Mouse (Mus musculus) erythroblast, embryonic 14.5 days (primary cell): ENCODE results near the gene Tmtc4. TPM values are rescaled to one million over a fixed set of nuclear protein-coding genes. Genes with fewer than 3 reads are reported as not detected.

ENCODE experiments used
- H3K27me3 ChIP-seq: 2 replicates; pipeline ENCODE4 v1.6.1; 2012; ENCODE audit warnings: inconsistent platforms; ENCODE audit not compliant: control insufficient read depth
- H3K36me3 ChIP-seq: 2 replicates; pipeline ENCODE4 v1.6.1; 2012; ENCODE audit warnings: mild to moderate bottlenecking, inconsistent platforms; ENCODE audit not compliant: control insufficient read depth
- H3K4me1 ChIP-seq: 2 replicates; pipeline ENCODE4 v1.6.1; 2012; ENCODE audit warnings: inconsistent platforms; ENCODE audit not compliant: control insufficient read depth
- H3K4me3 ChIP-seq: replicated peaks from 2 replicates; pipeline ENCODE3; 2012; ENCODE audit warnings: moderate library complexity, mild to moderate bottlenecking, inconsistent platforms
- H3K9me3 ChIP-seq: 2 replicates; pipeline ENCODE4 v1.6.1; 2012; ENCODE audit warnings: low read length, inconsistent platforms, mixed read lengths; ENCODE audit not compliant: control insufficient read depth
- GATA1 ChIP-seq: IDR thresholded peaks from 2 replicates; pipeline ENCODE4 v1.6.1; 2012; ENCODE audit warnings: low read length, inconsistent platforms, mixed read lengths
- TAL1 ChIP-seq: IDR thresholded peaks from 3 replicates; pipeline ENCODE4 v1.6.1; 2012; ENCODE audit warnings: low read length, inconsistent platforms, mixed read lengths
- polyA plus RNA-seq: library from polyadenylated mRNA; stranded (reverse); fragments of >175 nt; gene quantifications from 2 replicates; pipeline ENCODE4 v1.2.3, GENCODE M21; 2012

Tmtc4 gene
- polyA plus RNA-seq, 1 experiment: not detected

DNA sequence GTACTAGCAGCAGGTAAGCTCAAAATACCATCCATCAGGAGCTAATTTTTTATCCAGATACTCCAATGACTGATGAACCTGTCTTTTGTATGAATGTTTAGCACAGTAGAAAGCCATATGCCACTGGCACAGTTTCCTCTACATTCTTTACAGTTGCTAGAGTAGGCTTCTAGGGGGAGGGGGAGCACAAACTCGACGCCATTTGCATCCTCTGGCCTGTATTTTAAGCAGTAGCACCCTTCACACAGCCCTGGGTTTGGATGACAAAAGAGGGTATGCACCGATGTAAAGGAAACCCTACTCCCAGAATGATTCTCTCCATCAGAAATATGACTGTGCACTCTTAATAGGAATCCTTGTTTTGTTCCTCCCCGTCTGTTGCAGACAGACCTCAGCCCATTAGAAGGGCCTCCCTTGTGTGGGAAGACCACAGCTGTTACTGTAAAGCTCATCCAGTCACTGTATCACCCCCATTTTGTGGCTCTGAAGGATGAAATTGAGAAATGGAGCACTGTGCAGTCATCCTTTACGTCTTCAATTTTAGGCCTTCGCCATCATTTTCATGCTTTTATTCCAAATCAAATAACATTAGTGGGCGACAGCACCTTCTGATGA lies 100.9 kb downstream of the Tmtc4 start:
- H3K27me3 ChIP-seq: no peaks in the 10 kb centered on the region
- TF ChIP-seq TAL1 (no peak), GATA1 (no peak)
- H3K4me1 ChIP-seq: no peaks in the 10 kb centered on the region
- no peaks in the 10 kb centered on the region for H3K9me3 ChIP-seq
- H3K4me3 ChIP-seq: no peak overlapping the region
- peaks cover 7% of the 10 kb centered on the region for H3K36me3 ChIP-seq

DNA sequence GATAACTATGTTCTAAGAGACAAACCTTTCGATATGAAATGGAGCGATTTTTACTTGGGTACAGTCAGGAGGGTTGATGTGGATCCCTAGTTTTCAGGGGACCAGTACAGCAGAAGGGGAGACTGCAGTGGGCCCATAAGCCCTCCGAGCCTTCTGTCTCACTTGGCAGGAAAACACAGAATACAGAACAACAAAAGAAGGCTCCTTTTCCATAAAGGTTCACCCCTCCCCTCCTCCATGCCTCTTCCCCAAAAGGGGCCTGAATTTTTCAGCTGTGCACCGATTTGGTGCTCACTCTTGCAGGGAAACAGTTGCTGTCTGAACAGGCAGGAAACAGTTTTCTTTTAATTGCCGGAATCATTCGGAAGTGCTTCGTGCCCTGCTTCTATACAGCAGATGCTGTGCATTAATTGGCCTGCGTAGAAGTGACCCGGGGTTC lies 101.6 kb downstream of the Tmtc4 start:
- no peaks in the 10 kb centered on the region for H3K9me3 ChIP-seq
- peaks cover 7% of the 10 kb centered on the region for H3K36me3 ChIP-seq
- no peaks in the 10 kb centered on the region for H3K4me1 ChIP-seq
- H3K4me3 ChIP-seq: no peak overlapping the region
- TF ChIP-seq GATA1 (no peak), TAL1 (no peak)
- H3K27me3 ChIP-seq: no peaks in the 10 kb centered on the region

DNA sequence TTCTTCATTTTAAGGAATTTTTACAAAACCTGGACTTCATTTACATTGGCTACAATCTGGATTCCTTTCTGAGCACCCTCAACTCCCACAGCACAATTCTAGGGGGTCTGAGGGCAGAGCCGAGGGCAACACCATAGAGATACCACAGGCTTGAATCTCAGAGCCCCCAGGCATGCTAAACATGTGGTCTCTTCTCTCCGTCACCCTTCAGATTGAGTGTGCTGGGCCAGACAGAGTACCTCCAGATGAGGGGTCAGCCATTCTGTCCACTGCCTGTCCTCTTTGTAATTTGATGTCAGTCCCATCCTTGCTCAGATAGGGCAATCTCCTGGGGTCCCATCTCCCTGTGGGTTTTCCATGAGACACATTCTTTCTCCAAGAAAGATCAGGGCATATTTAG lies 102.1 kb downstream of the Tmtc4 start:
- TF ChIP-seq TAL1 (no peak), GATA1 (no peak)
- H3K9me3 ChIP-seq: no peaks in the 10 kb centered on the region
- no peaks in the 10 kb centered on the region for H3K4me1 ChIP-seq
- no peak overlapping the region for H3K4me3 ChIP-seq
- no peaks in the 10 kb centered on the region for H3K27me3 ChIP-seq
- peaks cover 4% of the 10 kb centered on the region; the same call in 1 of the 2 replicates for H3K36me3 ChIP-seq

DNA sequence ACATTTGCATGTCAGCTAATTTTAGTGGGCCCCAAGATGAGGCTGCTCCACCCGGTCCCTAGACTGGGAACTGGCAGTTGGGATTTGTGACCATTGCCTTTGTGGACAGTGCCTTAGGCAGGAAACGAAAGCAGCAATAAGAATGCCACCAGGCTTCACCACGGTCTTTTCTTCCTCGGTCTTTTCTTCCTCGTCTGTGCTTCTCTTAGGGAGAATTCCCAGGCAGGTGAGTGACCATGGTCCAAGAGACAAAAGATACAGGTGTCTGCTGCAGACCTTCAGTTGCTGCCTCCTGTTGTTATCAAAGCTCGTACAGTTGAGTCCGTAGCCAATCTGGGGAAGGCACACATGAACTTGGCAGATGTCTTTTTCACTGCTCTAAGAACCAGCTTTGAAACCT lies 103.5 kb downstream of the Tmtc4 start:
- no peaks in the 10 kb centered on the region for H3K27me3 ChIP-seq
- H3K4me1 ChIP-seq: no peaks in the 10 kb centered on the region
- H3K36me3 ChIP-seq: no peaks in the 10 kb centered on the region; the same call in 1 of the 2 replicates
- no peaks in the 10 kb centered on the region for H3K9me3 ChIP-seq
- no peak overlapping the region for H3K4me3 ChIP-seq
- TF ChIP-seq GATA1: no peak
- TF ChIP-seq TAL1: no peak

DNA sequence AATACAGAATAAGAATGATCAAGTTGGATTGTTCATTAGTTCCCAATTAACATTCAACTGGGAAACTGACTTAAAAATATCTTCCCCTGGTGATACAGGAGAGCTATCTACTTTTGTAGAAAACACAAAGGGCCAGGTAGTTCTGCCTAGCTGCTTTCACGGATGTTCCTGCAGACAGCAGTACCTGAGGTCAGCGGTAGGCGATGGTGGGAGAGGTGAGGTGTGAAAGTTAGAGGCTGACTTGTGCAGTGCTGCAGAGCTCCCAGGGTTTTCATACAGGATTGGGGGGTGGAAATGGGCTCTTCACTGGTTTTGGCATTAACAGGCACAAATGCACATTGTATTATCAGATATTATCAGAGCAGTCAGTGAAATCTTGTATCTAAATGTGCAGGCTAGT lies 106.0 kb downstream of the Tmtc4 start:
- H3K36me3 ChIP-seq: no peaks in the 10 kb centered on the region
- no peaks in the 10 kb centered on the region for H3K4me1 ChIP-seq
- TF ChIP-seq GATA1: no peak
- no peak for TF ChIP-seq TAL1
- no peaks in the 10 kb centered on the region for H3K9me3 ChIP-seq
- H3K27me3 ChIP-seq: no peaks in the 10 kb centered on the region
- no peak overlapping the region for H3K4me3 ChIP-seq

DNA sequence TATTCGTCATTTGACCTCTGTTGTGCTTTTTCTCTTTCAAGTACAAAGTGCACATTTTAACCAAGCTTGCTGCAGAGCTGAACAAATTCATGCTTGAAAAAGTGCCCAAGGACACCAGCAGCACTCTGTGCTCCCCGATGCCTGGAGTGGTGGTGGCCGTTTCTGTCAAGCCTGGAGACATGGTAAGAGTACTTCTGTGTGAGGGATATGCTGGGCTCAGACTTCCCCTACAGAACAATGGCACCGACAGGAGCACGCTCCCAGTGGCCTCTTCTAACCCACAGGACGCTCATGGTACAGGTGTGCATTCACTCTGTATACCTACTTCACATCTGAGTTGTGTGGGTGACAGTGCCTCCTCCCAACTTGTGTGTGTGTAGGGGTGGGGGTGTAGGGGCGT lies 107.1 kb downstream of the Tmtc4 start:
- TF ChIP-seq GATA1 (no peak), TAL1 (no peak)
- H3K36me3 ChIP-seq: no peaks in the 10 kb centered on the region
- no peaks in the 10 kb centered on the region for H3K9me3 ChIP-seq
- H3K4me3 ChIP-seq: no peak overlapping the region
- no peaks in the 10 kb centered on the region for H3K27me3 ChIP-seq
- H3K4me1 ChIP-seq: no peaks in the 10 kb centered on the region

DNA sequence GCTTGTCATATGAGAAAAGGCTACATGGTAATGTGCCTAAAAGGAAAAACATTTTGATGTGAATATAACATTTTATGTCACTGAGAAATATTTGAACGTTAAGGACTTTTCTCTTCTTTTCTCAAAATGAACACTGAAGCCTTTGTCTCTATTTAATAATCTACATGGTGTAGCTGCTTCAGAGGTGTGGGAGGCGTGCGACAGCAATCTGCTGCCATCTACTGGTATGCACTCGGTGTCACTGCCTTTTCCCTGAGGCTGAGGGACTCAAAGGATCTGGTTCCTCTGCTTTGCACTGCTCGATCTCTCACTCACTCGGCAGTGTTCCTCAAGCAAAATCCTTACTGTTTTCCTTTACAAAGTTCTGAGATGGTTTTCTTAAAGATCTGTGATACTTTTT lies 107.7 kb downstream of the Tmtc4 start:
- Histone ChIP-seq H3K4me1 (no peaks in the 10 kb centered on the region), H3K9me3 (no peaks in the 10 kb centered on the region), H3K27me3 (no peaks in the 10 kb centered on the region), H3K36me3 (no peaks in the 10 kb centered on the region), H3K4me3 (no peak overlapping the region)
- no peak for TF ChIP-seq TAL1
- no peak for TF ChIP-seq GATA1

DNA sequence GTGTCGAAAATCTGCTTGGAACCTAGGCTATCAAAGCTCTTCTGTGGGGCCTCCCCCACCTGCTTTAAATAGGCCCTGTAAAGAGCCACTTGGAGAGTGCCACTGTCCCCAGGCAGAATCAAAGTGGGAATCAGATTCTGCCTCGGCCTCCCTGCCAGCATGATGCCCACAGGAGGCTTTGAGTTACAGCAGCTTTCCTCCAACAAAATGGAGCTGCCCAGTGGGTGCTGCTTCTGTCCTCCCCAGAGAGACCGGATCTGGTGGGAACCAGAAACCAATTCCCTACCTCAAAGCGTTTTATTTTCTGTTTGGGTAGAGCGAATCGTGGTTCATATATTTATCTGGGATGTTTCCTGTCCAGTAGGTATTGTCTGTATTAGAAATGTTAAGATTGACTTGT lies 108.2 kb downstream of the Tmtc4 start:
- no peaks in the 10 kb centered on the region for H3K27me3 ChIP-seq
- TF ChIP-seq TAL1 (no peak), GATA1 (no peak)
- no peaks in the 10 kb centered on the region for H3K9me3 ChIP-seq
- H3K4me1 ChIP-seq: no peaks in the 10 kb centered on the region
- H3K4me3 ChIP-seq: no peak overlapping the region
- H3K36me3 ChIP-seq: no peaks in the 10 kb centered on the region

DNA sequence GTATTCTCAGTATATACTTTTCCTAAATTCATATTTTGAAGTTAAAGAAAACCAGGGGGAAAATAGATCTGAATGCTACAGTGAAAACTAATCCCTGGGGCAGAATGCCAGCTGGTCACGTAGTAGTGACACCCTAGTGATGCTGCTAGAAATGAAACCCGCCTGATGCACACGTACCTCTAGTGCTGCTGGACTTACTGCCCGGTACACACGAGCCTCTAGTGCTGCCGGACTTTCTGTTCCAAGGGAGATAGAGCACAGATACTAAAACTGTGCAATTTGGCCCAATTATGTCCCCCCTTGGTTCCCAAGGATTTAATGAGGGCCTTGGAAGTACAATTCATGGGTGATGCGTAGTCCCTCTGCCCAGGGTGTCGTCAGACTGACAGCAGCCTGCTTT lies 108.8 kb downstream of the Tmtc4 start:
- H3K27me3 ChIP-seq: no peaks in the 10 kb centered on the region
- no peaks in the 10 kb centered on the region for H3K36me3 ChIP-seq
- no peak for TF ChIP-seq GATA1
- H3K9me3 ChIP-seq: no peaks in the 10 kb centered on the region
- no peak overlapping the region for H3K4me3 ChIP-seq
- H3K4me1 ChIP-seq: no peaks in the 10 kb centered on the region

DNA sequence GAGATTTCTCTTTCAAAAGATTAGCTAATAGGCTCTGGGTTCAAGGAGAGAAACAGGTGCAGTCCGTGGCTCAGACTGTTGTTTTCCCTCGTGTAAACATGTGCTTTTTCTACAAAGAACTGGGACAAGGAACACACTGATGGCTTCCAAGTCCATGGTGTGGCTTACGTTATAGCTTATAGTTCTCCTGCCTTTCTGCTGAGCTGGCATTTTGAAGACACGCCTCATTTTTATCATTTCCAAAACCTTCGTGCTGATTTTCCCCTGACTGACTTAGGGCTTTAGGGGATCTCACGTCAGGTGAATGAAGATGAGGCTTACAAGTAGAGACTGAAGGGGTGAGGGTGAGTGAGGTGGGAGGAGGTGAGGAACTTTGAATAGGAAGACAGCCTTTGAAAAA lies 111.2 kb downstream of the Tmtc4 start:
- TF ChIP-seq TAL1: no peak
- no peak for TF ChIP-seq GATA1
- no peaks in the 10 kb centered on the region for H3K4me1 ChIP-seq

More for the DNA sequence above, 111.2 kb downstream of the Tmtc4 start:
- no peak overlapping the region for H3K4me3 ChIP-seq
- H3K27me3 ChIP-seq: no peaks in the 10 kb centered on the region
- H3K9me3 ChIP-seq: no peaks in the 10 kb centered on the region
- H3K36me3 ChIP-seq: no peaks in the 10 kb centered on the region
